Mouse (Mus musculus) liver, embryonic 16.5 days (tissue): ENCODE results near the gene Vwa5b1. TPM values are rescaled to one million over a fixed set of nuclear protein-coding genes. Genes with fewer than 3 reads are reported as not detected.

Source experiments
- ATAC-seq: fragments of 200-750 bp; cut with Nextera tagmentation; 2 replicates; pipeline ENCODE4 v1.8.0; 2017; ENCODE audit warnings: low read depth, mild to moderate bottlenecking, moderate number of reproducible peaks, moderate library complexity
- H3K27ac ChIP-seq: fragments of 300-500 bp; sonication (generic); 2 replicates; pipeline ENCODE4 v1.5.1; 2014; ENCODE audit warnings: mild to moderate bottlenecking, low read length
- H3K27me3 ChIP-seq: fragments of 300-500 bp; sonication (generic); 2 replicates; pipeline ENCODE4 v1.6.1; 2014; ENCODE audit warnings: low read depth, low read length, mixed read lengths; ENCODE audit not compliant: control insufficient read depth, insufficient read depth
- H3K36me3 ChIP-seq: fragments of 300-500 bp; sonication (generic); 2 replicates; pipeline ENCODE4 v1.6.1; 2014; ENCODE audit warnings: mild to moderate bottlenecking; ENCODE audit not compliant: control insufficient read depth, insufficient read depth
- H3K4me1 ChIP-seq: fragments of 300-500 bp; sonication (generic); 2 replicates; pipeline ENCODE4 v1.6.1; 2014; ENCODE audit warnings: low read depth, low read length, mixed read lengths; ENCODE audit not compliant: control insufficient read depth
- H3K4me2 ChIP-seq: fragments of 300-500 bp; sonication (generic); 2 replicates; pipeline ENCODE4 v1.6.1; 2014; ENCODE audit warnings: low read depth, low read length, mixed read lengths
- H3K4me3 ChIP-seq: fragments of 300-500 bp; sonication (generic); 2 replicates; pipeline ENCODE4 v1.5.1; 2014; ENCODE audit warnings: low read depth, mild to moderate bottlenecking, low read length
- H3K9ac ChIP-seq: fragments of 300-500 bp; sonication (generic); 2 replicates; pipeline ENCODE4 v1.6.1; 2014; ENCODE audit warnings: low read depth, low read length
- H3K9me3 ChIP-seq: fragments of 300-500 bp; sonication (generic); replicated peaks from 2 replicates; pipeline ENCODE4 v1.6.1; 2016; ENCODE audit warnings: low read length; ENCODE audit not compliant: control insufficient read depth
- WGBS: fragments of 180-500 bp; shearing (Covaris S2); extraction: QIAGEN DNeasy Blood & Tissue Kit; methylation state at CpG from one replicate; pipeline ENCODE4 v1.1.7; 2014; ENCODE audit not compliant: insufficient replicate concordance; 5-methylcytosine and 5-hydroxymethylcytosine counted together
- polyA plus RNA-seq: library from polyadenylated mRNA; unstranded; fragments of >200 nt; fragmentation: Nextera tagmentation; extraction: Ambion mirVana; gene quantifications from 2 replicates; pipeline ENCODE4 v1.2.1, GENCODE M21; 2015

Vwa5b1 gene
- polyA plus RNA-seq, 1 experiment from 2014 or later = not detected

DNA sequence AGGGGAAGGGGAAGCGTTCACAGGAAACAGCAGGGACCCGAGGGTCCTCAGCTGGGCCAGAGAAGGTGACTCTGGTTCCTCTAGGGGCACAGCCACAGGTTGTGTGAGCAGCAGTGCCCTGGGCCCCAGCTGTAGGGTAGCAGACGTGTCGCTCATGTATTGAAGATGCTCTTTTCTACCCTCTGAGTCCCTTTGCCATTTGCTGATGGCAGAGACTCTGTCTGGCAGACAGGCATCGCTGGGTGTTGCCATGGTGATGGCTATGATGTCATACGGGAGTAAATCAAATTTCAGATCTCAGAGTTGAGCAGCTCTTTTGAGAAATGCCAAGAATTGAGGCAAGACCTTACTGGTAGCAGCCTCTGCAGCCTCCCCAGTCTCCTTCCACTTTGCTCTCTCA is 17.4 kb upstream of the Vwa5b1 start:
- Histone ChIP-seq H3K4me2 (no peak overlapping the region), H3K9me3 (no peaks in the 10 kb centered on the region), H3K27me3 (no peaks in the 10 kb centered on the region), H3K4me3 (no peak overlapping the region), H3K36me3 (no peaks in the 10 kb centered on the region), H3K9ac (no peak overlapping the region), H3K4me1 (no peaks in the 10 kb centered on the region), H3K27ac (no peak overlapping the region)
- no peak for ATAC-seq
- 29% methylated on average over 6 of the region's 6 CpGs for WGBS

DNA sequence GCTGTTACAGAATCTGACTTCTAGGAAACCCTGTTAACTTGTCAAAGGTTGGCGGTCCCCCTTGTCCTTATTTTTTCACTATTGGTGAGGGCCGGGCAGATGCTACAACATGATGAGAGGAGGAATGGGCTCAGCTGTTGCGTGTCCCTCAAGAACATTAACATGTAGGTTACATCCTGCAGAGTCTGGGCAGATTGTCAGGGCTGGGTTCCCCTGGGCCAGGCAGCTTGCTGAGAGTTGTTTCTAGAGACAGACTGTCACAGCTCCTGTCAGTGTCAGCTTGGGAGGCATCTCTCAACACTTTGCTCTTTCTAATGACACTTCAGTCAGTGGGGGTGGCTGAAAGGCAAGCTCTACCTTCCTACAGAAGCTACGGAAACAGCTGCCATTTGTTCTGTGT is 16.2 kb upstream of the Vwa5b1 start:
- Histone ChIP-seq H3K27ac (no peak overlapping the region), H3K9me3 (no peaks in the 10 kb centered on the region), H3K27me3 (no peaks in the 10 kb centered on the region), H3K9ac (no peak overlapping the region), H3K36me3 (no peaks in the 10 kb centered on the region), H3K4me2 (no peak overlapping the region), H3K4me3 (no peak overlapping the region), H3K4me1 (no peaks in the 10 kb centered on the region)
- ATAC-seq = no peak
- WGBS = 67% methylated on average over 4 of the region's 4 CpGs

GRCm38 (mm10) chr4:138648096-138648635 is 12.5 kb upstream of the Vwa5b1 start:
- Histone ChIP-seq H3K27me3 (no peaks in the 10 kb centered on the region), H3K4me1 (no peaks in the 10 kb centered on the region), H3K36me3 (no peaks in the 10 kb centered on the region), H3K9me3 (no peaks in the 10 kb centered on the region), H3K27ac (no peak overlapping the region), H3K4me2 (no peak overlapping the region), H3K4me3 (no peak overlapping the region), H3K9ac (no peak overlapping the region)
- no peak for ATAC-seq
- WGBS = 51% methylated on average over 3 of the region's 3 CpGs

DNA sequence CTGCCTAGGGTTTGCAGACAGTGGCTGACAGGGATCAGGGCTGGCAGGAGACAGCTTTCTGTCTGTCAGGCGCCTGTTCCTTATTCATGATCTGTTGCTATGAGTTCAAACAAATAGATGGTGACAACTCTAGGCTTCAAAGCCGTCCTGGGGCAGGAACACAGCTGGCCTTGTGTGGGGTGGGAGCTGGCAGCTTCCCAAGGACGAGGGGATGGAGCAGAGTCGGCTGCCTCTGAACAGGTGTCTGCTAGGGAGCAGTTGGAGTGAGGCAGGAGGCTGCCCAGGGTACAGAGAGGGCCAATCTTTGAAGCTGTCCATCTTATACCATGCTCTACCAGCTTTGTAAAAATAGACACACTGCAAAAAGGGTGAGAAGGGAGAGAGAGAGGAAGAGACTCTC is 6.6 kb upstream of the Vwa5b1 start:
- Histone ChIP-seq H3K27me3 (no peaks in the 10 kb centered on the region), H3K36me3 (no peaks in the 10 kb centered on the region), H3K4me2 (no peak overlapping the region), H3K4me1 (no peaks in the 10 kb centered on the region), H3K4me3 (no peak overlapping the region), H3K9me3 (no peaks in the 10 kb centered on the region), H3K9ac (no peak overlapping the region), H3K27ac (no peak overlapping the region)
- 20% methylated on average over 4 of the region's 4 CpGs for WGBS
- no peak for ATAC-seq

- Histone ChIP-seq H3K4me1 (no peaks in the 10 kb centered on the region), H3K4me2 (no peak overlapping the region), H3K4me3 (no peak overlapping the region), H3K27ac (no peak overlapping the region), H3K27me3 (no peaks in the 10 kb centered on the region), H3K9ac (no peak overlapping the region), H3K9me3 (no peaks in the 10 kb centered on the region), H3K36me3 (no peaks in the 10 kb centered on the region)
- WGBS = 40% methylated on average over 4 of the region's 4 CpGs
- no peak for ATAC-seq
Observed at GRCm38 (mm10) chr4:138636146-138636511, 445 bp upstream of the Vwa5b1 start.

DNA sequence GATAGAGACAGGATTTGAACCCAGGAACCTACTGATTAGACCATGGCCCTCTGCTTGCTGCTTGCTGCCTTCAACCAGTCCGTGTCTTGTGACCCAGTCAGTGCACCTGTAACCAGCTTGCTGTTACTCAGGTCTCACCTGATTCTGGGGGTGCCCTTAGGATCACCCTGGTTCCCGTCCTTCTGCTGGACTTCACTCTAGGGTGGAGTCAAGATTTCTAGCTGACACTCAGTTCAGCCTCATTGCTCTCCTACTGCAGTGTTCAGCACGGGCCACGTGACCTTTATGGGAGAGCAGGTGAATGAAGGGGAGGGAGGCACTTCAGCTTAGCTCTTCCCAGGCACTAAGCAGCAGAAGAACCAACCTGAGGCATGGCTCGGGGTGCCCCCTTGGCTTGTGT is 7.4 kb downstream of the Vwa5b1 start:
- Histone ChIP-seq H3K36me3 (no peaks in the 10 kb centered on the region), H3K4me1 (no peaks in the 10 kb centered on the region), H3K9me3 (no peaks in the 10 kb centered on the region), H3K27ac (no peak overlapping the region), H3K9ac (no peak overlapping the region), H3K27me3 (no peaks in the 10 kb centered on the region), H3K4me2 (no peak overlapping the region), H3K4me3 (no peak overlapping the region)
- 37% methylated on average over 5 of the region's 5 CpGs for WGBS
- ATAC-seq = no peak

DNA sequence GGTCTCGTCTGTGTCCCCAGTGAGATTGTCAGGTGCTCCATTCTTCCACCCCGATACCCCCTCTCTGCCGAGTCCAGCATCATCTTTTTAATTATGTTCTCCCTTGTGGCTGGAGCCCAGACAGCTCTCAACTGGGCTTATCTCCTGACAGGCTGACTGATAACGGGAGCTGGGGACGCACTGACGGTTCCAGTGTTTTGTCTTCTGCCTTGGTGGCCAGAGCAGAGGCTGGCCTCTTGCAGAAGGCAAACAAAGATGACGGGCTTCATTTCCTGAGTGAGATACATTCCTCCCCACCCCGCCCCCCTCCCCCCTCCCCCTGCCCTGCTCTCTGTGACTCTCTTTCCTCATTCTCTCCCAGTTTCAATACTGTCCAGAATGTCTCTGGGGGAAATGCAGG is 21.2 kb downstream of the Vwa5b1 start:
- Histone ChIP-seq H3K27me3 (no peaks in the 10 kb centered on the region), H3K4me1 (no peaks in the 10 kb centered on the region), H3K4me3 (no peak overlapping the region), H3K4me2 (no peak overlapping the region), H3K9me3 (no peaks in the 10 kb centered on the region), H3K9ac (no peak overlapping the region), H3K27ac (no peak overlapping the region), H3K36me3 (no peaks in the 10 kb centered on the region)
- no peak for ATAC-seq
- 9% methylated on average over 8 of the region's 8 CpGs for WGBS

- no peak overlapping the region for H3K27ac ChIP-seq
- H3K27me3 ChIP-seq = no peaks in the 10 kb centered on the region
- H3K9ac ChIP-seq = no peak overlapping the region
- no peaks in the 10 kb centered on the region for H3K9me3 ChIP-seq
- no peaks in the 10 kb centered on the region for H3K36me3 ChIP-seq
- no peak overlapping the region for H3K4me3 ChIP-seq
- H3K4me2 ChIP-seq = no peak overlapping the region
- 61% methylated on average over 9 of the region's 9 CpGs for WGBS
- no peaks in the 10 kb centered on the region for H3K4me1 ChIP-seq
- no peak for ATAC-seq
Observed at GRCm38 (mm10) chr4:138601926-138602325, 33.8 kb downstream of the Vwa5b1 start.

- Histone ChIP-seq H3K4me2 (no peak overlapping the region), H3K36me3 (no peaks in the 10 kb centered on the region), H3K9me3 (no peaks in the 10 kb centered on the region), H3K27me3 (no peaks in the 10 kb centered on the region), H3K4me3 (no peak overlapping the region), H3K27ac (no peak overlapping the region), H3K9ac (no peak overlapping the region), H3K4me1 (no peaks in the 10 kb centered on the region)
- no peak for ATAC-seq
- 9% methylated on average over 7 of the region's 7 CpGs for WGBS
Observed at GRCm38 (mm10) chr4:138597904-138598347, 37.8 kb downstream of the Vwa5b1 start.
